Mouse (Mus musculus) erythroblast, embryonic 14.5 days (primary cell): ENCODE data around the gene Cds2.

Experiments used
- GATA1 ChIP-seq: IDR thresholded peaks from 2 replicates; pipeline ENCODE4 v1.6.1; 2012; ENCODE audit warnings: low read length, inconsistent platforms, mixed read lengths
- TAL1 ChIP-seq: IDR thresholded peaks from 3 replicates; pipeline ENCODE4 v1.6.1; 2012; ENCODE audit warnings: low read length, inconsistent platforms, mixed read lengths

- TF ChIP-seq TAL1, result no peak
- TF ChIP-seq GATA1, result no peak
These were observed 18.9 kb downstream of the Cds2 start for GRCm38 (mm10) chr2:132281560-132282452.
